Mouse (Mus musculus): ENCODE data around the gene Gdpd4. TPM values are rescaled to one million over a fixed set of nuclear protein-coding genes. Genes with fewer than 3 reads are reported as not detected.

Gdpd4 gene
- total RNA-seq, 2 experiments from 2014 or later = not detected

DNA sequence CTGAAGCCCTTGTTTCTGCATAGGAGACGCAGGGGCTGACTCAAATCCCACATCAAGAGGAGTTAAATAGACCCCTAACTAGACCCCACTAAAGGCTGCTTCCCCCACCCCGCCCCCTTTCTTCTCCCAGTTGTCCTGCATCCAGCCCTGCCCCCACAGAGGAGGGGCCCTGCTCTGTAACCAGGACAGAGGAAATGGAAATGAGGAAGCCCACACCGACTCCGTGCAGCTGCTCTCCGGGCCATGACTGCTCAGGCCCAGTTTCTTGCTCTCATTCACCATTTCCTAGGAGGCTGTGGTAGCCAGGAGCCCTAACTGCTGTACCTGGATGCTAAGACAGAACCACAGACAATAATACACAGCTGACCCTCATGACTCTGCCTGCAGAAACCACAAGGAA, 162.6 kb downstream of the Gdpd4 start:
- no peak for ATAC-seq (replicated peaks; ENCODE audit: low FRiP score, poor library complexity, severe bottlenecking)

DNA sequence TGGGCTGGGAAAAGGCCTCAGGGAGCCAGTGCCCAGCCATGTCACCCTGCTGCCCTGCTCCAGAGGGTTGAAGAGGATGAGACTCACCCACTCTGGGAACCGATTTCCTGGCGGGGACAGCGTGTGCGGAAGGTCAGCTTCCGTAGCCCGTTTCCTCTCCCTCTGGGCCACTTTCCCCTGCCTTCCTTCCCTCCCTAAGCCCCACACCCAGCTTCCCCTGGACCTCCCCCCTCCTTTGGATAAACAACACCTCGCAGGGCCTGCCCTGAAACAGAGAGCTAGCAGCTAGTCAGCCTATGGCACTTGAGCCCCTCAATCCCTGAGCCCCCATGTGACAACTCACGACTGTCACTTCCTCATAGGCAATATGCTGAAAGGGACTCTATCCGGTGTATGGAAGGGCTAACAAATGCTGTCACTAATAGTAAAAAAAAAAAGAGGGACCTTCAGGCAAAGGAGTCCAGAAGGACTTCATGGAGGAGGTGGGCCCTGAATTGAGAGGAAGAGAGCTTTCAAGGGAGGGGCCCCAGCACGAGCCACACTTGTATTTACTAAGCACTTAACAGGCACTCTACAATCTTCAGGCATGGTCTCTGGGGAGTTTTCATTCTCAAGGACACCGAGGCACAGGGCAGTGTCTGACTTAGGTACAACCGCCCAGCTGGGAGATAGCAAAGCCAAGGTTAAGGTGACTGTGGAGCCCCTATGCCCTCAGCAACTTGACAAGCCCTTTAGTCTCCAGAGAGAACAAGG, 165.0 kb downstream of the Gdpd4 start:
- no peak for ATAC-seq (replicated peaks; ENCODE audit: low FRiP score, poor library complexity, severe bottlenecking)

DNA sequence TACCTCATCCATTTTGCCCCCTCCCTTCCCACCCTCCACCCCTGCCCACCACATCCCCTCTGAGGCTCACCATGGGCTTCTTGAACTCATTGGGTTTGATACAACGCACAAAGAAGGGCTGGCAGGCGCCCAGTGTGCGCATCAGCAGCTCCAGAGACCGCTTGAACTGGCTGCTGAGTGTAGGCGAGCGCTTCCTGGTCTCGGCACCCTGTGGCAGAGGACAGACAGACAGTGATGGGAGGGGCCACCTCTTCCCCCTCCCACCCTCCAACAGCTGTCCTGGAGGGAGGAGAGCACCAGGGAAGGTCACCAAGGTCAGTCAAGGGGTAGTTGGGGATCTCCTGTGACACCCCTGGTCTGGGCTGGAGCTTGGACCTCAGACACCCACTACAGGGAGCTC, 165.6 kb downstream of the Gdpd4 start:
- ATAC-seq (replicated peaks; ENCODE audit: low FRiP score, poor library complexity, severe bottlenecking) = no peak

DNA sequence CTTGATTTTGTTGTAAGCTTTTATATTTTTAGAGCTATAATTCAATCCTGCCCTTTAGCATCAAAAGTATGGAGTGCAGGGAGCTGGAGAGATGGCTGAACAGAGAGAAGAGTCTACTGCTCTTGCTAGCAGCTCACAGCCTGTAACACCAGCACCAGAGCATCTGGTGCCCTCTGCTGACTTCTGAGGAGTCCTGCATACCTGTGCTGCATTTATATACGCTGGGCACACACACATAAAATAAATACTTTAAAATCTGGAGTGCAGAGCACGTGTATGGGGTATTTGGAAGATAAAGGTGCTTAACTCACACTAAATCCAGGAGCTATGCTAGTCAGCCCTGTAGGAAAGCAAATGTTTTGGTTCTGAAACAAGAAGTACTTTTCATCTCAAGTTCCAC, 166.6 kb downstream of the Gdpd4 start:
- no peak for ATAC-seq (replicated peaks; ENCODE audit: low FRiP score, poor library complexity, severe bottlenecking)

DNA sequence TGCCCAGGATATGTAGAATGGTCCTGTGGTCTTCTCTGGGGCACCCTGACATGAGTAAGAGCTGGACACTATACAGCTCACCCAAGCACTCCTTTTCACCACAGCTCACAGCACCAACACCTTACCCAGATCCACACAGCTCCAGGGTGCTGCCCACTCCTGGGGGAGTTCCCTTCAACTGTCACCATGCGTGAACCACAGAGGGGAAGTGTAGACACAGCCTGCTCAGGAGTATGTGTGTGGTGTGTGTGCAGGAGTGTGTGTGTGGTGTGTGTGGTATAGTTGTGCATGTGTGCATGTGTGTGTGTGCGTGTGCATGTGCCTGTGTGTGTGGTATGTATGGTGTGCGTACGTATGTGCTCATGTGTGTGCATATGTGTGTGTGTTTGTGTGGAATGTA, 176.1 kb downstream of the Gdpd4 start:
- ATAC-seq (replicated peaks; ENCODE audit: low FRiP score, poor library complexity, severe bottlenecking) = no peak

DNA sequence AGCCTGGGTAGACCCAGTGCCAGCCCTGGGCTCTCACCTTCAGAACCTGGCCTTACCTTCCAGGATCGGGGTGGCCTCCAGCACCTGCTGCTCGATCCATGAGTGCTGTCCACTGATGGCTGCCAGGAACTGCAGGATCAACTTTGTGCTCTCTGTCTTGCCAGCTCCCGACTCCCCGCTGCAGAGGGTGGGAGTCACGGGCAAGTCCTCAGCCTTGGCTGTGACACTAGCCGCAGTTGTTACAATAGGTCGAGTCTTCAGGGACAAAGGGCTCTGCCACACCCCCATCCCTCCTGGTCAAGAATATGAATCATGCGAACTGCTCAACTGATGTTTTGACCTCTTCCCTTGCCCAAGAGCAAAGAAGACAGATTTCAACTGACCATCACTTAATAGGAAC, 177.8 kb downstream of the Gdpd4 start:
- no peak for ATAC-seq (replicated peaks; ENCODE audit: low FRiP score, poor library complexity, severe bottlenecking)

Other genes starting within 250 kb of the Gdpd4 start
- gene Clns1a, start 223.3 kb upstream of the Gdpd4 start, total RNA-seq (2015; ENCODE audit: low replicate concordance) = 23.4 and 30.2 TPM in 2 replicates
- 12.5 and 18.4 TPM in 2 replicates for gene Clns1a, start 223.3 kb upstream of the Gdpd4 start, total RNA-seq (2017; ENCODE audit: low replicate concordance)
- gene Aqp11, start 181.7 kb upstream of the Gdpd4 start, total RNA-seq (2015; ENCODE audit: low replicate concordance) = 1.3 and 2.5 TPM in 2 replicates
- 0.51 and 1.3 TPM in 2 replicates for gene Aqp11, start 181.7 kb upstream of the Gdpd4 start, total RNA-seq (2017; ENCODE audit: low replicate concordance)
- gene Pak1, start 131.4 kb upstream of the Gdpd4 start, total RNA-seq (2015; ENCODE audit: low replicate concordance) = 5.0 and 16.2 TPM in 2 replicates
- 3.6 and 6.6 TPM in 2 replicates for gene Pak1, start 131.4 kb upstream of the Gdpd4 start, total RNA-seq (2017; ENCODE audit: low replicate concordance)
- gene Myo7a, start 199.6 kb downstream of the Gdpd4 start, total RNA-seq (2015; ENCODE audit: low replicate concordance) = 3.4 and 5.4 TPM in 2 replicates
- gene Myo7a, start 199.6 kb downstream of the Gdpd4 start, total RNA-seq (2017; ENCODE audit: low replicate concordance) = 5.1 and 5.8 TPM in 2 replicates
- 4.0 and 4.6 TPM in 2 replicates for gene Omp, start 225.5 kb downstream of the Gdpd4 start, total RNA-seq (2015; ENCODE audit: low replicate concordance)
- gene Omp, start 225.5 kb downstream of the Gdpd4 start, total RNA-seq (2017; ENCODE audit: low replicate concordance) = 15.4 and 17.2 TPM in 2 replicates

All from erythroid progenitor cell, adult 5-6 weeks (primary cell).